Mouse (Mus musculus): Measurements from ENCODE around the gene Gm5678. TPM values are rescaled to one million over a fixed set of nuclear protein-coding genes. Genes with fewer than 3 reads are reported as not detected.
"Not testable (repeated sequence)": the region's sequence is repeated elsewhere in the genome, so short reads cannot be mapped to it uniquely, and the experiment has no call there.

Gene Gm5678
- polyA plus RNA-seq, 1 experiment from 2014 or later, result not detected

DNA sequence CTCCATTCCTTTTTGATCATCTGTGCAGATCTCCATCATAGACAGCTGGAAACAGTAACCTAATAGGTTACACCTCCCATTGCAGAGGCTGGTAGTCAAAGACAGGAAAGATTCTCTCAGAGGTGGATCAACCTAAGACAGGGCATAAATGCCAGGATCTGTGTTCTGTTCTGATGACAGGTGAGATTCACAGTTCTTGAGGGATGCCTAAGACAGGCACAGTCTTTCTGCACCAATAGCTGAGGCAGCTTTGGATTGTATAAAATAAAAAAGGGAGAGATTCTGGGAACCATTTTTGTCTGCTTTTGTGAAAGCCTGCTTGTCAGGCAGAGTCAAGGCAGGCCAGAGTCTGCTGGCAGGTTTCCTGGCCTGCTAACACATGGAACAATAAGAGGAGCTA, 40.1 kb downstream of the Gm5678 start:
- H3K9ac ChIP-seq (ENCODE audit: low read depth, low read length), result no peak overlapping the region

DNA sequence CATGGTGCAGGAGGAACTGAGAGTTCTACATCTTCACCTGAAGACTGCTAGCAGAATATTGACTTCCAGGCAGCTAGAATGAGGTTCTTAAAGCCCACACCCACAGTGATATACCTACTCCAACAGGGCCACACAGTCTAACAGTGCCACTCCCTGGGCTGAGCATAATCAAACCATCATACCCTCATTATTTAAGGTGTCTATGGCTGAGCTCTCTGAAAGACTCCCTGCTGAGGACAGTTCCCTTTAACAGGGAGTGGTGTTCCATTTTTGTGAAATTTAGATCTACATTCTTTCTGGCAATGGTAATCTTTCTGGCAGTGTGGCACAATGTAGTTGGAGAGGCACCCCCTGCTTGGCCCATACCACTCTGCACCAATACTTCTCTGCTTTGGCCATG, 41.6 kb downstream of the Gm5678 start:
- H3K27ac ChIP-seq (ENCODE audit: low read depth, low read length), result no peak overlapping the region

More for the DNA sequence above, 40.1 kb downstream of the Gm5678 start:
- TF ChIP-seq CTCF (IDR thresholded peaks at IDR 0.05; ENCODE audit: low read depth), result no peak
- H3K4me3 ChIP-seq (ENCODE audit: low read depth, low read length), result no peak overlapping the region
- no peak for ATAC-seq
- H3K4me1 ChIP-seq (replicated peaks; ENCODE audit: control insufficient read depth, insufficient read depth, low read length), result no peaks in the 10 kb centered on the region
- H3K36me3 ChIP-seq (ENCODE audit: control insufficient read depth, insufficient read depth), result no peaks in the 10 kb centered on the region
- 0 out of 2 replicates have a peak, but pooled peaks cover 4% of the 10 kb centered on the region for H3K9me3 ChIP-seq (ENCODE audit: control insufficient read depth)
- H3K4me2 ChIP-seq (replicated peaks; ENCODE audit: low read depth), result no peak overlapping the region
- no peaks in the 10 kb centered on the region for H3K27me3 ChIP-seq (replicated peaks; ENCODE audit: control insufficient read depth, insufficient read depth, low read length)
- no peak overlapping the region for H3K27ac ChIP-seq (ENCODE audit: low read depth, low read length)

DNA sequence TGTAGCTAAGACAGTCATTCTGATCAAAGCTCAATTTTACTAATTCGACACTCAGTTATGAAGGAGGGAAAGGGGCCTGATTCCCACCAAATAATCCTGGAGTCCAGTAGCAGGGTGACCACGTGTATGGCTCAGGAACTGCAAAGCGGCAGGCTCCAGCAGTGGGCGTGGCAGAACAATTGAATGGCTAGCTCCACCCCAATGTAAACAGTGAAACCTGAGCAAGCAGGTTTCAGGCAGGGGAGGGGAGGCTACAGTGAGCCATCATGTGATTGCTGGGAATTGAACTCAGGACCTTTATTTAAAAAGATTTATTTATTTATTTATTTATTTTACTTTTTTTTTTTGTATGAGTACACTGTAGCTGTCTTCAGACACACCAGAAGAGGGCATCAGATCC, 42.6 kb downstream of the Gm5678 start:
- 37% methylated on average over 4 of the region's 4 CpGs for whole genome bisulfite sequencing
- H3K36me3 ChIP-seq (ENCODE audit: control insufficient read depth, insufficient read depth); ATAC-seq: not testable (repeated sequence)

More for the DNA sequence above, 41.6 kb downstream of the Gm5678 start:
- H3K9me3 ChIP-seq (ENCODE audit: control insufficient read depth), result 0 out of 2 replicates have a peak, but pooled peaks cover 4% of the 10 kb centered on the region
- H3K4me2 ChIP-seq (replicated peaks; ENCODE audit: low read depth), result no peak overlapping the region
- no peak overlapping the region for H3K9ac ChIP-seq (ENCODE audit: low read depth, low read length)
- H3K4me1 ChIP-seq (replicated peaks; ENCODE audit: control insufficient read depth, insufficient read depth, low read length), result no peaks in the 10 kb centered on the region
- no peak for ATAC-seq
- no peak for TF ChIP-seq CTCF (IDR thresholded peaks at IDR 0.05; ENCODE audit: low read depth)
- no peak overlapping the region for H3K4me3 ChIP-seq (ENCODE audit: low read depth, low read length)
- H3K27me3 ChIP-seq (replicated peaks; ENCODE audit: control insufficient read depth, insufficient read depth, low read length), result no peaks in the 10 kb centered on the region
- H3K36me3 ChIP-seq (ENCODE audit: control insufficient read depth, insufficient read depth), result no peaks in the 10 kb centered on the region

DNA sequence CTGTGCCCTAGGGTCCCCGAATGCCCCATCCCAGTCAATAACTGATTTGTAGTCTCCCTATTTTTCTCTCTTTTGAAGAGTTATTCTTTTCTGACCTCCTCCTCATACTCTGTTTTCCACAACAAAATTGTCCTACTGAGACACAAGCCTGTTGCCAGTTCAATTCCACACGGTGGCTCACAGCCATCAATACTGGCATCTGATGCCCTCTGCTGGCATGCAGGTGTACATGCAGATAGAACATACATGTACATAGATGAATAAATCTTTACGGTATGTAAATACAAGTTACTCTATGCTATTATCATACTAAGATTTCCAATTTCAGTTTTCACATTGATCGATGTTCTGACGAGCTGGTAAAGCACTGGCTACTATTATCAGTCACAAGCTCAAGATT, 43.2 kb downstream of the Gm5678 start:
- 0 out of 2 replicates have a peak, but pooled peaks cover 4% of the 10 kb centered on the region for H3K9me3 ChIP-seq (ENCODE audit: control insufficient read depth)
- TF ChIP-seq CTCF (IDR thresholded peaks at IDR 0.05; ENCODE audit: low read depth), result peak; percentile 65
- H3K27me3 ChIP-seq (replicated peaks; ENCODE audit: control insufficient read depth, insufficient read depth, low read length), result no peaks in the 10 kb centered on the region
- no peak overlapping the region for H3K27ac ChIP-seq (ENCODE audit: low read depth, low read length)
- H3K4me3 ChIP-seq (ENCODE audit: low read depth, low read length), result no peak overlapping the region
- H3K9ac ChIP-seq (ENCODE audit: low read depth, low read length), result no peak overlapping the region
- ATAC-seq, result no peak
- no peaks in the 10 kb centered on the region for H3K36me3 ChIP-seq (ENCODE audit: control insufficient read depth, insufficient read depth)
- no peak overlapping the region for H3K4me2 ChIP-seq (replicated peaks; ENCODE audit: low read depth)
- WGBS, result 92% methylated on average over 5 of the region's 5 CpGs
- H3K4me1 ChIP-seq (replicated peaks; ENCODE audit: control insufficient read depth, insufficient read depth, low read length), result no peaks in the 10 kb centered on the region

More for the DNA sequence above, 42.6 kb downstream of the Gm5678 start:
- not testable (repeated sequence) for H3K27ac ChIP-seq (ENCODE audit: low read depth, low read length); H3K4me1 ChIP-seq (replicated peaks; ENCODE audit: control insufficient read depth, insufficient read depth, low read length); H3K4me3 ChIP-seq (ENCODE audit: low read depth, low read length); H3K9me3 ChIP-seq (ENCODE audit: control insufficient read depth); H3K27me3 ChIP-seq (replicated peaks; ENCODE audit: control insufficient read depth, insufficient read depth, low read length); H3K9ac ChIP-seq (ENCODE audit: low read depth, low read length); H3K4me2 ChIP-seq (replicated peaks; ENCODE audit: low read depth)

DNA sequence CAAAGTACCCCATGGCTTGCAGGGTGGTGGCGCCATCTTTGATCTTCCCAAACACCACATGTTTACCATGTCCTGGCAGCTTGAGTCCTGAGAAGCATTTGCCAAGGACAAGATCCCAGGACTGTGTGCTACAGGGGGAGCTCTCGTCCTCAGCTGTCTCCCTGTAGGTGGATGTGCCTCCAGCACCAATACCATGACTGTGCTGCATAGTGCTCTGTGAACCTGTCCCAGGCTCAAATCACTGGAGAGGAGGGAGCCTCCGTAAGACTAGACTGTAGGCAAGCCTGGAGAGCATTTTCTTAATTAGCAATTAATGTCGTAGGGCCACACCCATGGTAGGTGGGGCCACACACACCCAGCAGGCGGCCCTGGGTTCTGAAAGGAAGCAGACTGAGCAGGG, 48.5 kb downstream of the Gm5678 start:
- no peak overlapping the region for H3K4me3 ChIP-seq (ENCODE audit: low read depth, low read length)
- H3K4me1 ChIP-seq (replicated peaks; ENCODE audit: control insufficient read depth, insufficient read depth, low read length), result no peaks in the 10 kb centered on the region
- H3K27me3 ChIP-seq (replicated peaks; ENCODE audit: control insufficient read depth, insufficient read depth, low read length), result 0 out of 2 replicates have a peak, but pooled peaks cover 1% of the 10 kb centered on the region
- no peaks in the 10 kb centered on the region for H3K36me3 ChIP-seq (ENCODE audit: control insufficient read depth, insufficient read depth)
- no peak overlapping the region for H3K9ac ChIP-seq (ENCODE audit: low read depth, low read length)
- no peak overlapping the region for H3K27ac ChIP-seq (ENCODE audit: low read depth, low read length)
- no peaks in the 10 kb centered on the region for H3K9me3 ChIP-seq (ENCODE audit: control insufficient read depth)
- TF ChIP-seq CTCF (IDR thresholded peaks at IDR 0.05; ENCODE audit: low read depth), result no peak
- H3K4me2 ChIP-seq (replicated peaks; ENCODE audit: low read depth), result no peak overlapping the region
- WGBS, result 72% methylated on average over 5 of the region's 5 CpGs
- no peak for ATAC-seq

DNA sequence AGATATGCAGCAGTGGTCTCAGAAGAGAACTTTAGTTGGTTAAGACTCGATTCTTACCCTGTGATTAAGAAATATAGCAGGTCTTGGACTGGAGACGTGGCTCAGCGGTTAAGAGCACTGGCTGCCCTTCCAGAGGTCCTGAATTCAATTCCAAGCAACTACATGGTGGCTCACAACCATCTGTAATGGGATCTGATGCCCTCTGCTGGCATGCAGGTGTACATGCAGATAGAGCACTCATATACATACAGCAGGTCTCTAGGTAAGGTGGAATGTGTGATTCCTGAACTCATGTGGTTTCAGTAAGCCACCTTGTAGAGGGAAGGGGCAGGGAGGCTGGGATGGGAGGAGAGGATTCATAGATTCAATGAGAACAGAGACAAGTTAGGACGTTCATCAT, 50.3 kb downstream of the Gm5678 start:
- 0 out of 2 replicates have a peak, but pooled peaks cover 3% of the 10 kb centered on the region for H3K4me1 ChIP-seq (replicated peaks; ENCODE audit: control insufficient read depth, insufficient read depth, low read length)
- no peak overlapping the region for H3K4me2 ChIP-seq (replicated peaks; ENCODE audit: low read depth)
- no peak overlapping the region for H3K9ac ChIP-seq (ENCODE audit: low read depth, low read length)
- H3K27me3 ChIP-seq (replicated peaks; ENCODE audit: control insufficient read depth, insufficient read depth, low read length), result peaks cover 8% of the 10 kb centered on the region; the same call in 1 of the 2 replicates
- WGBS, result 83% methylated on average over 4 of the region's 4 CpGs
- H3K27ac ChIP-seq (ENCODE audit: low read depth, low read length), result no peak overlapping the region
- no peak overlapping the region for H3K4me3 ChIP-seq (ENCODE audit: low read depth, low read length)
- H3K9me3 ChIP-seq (ENCODE audit: control insufficient read depth), result no peaks in the 10 kb centered on the region
- no peaks in the 10 kb centered on the region for H3K36me3 ChIP-seq (ENCODE audit: control insufficient read depth, insufficient read depth)
- no peak for ATAC-seq
- TF ChIP-seq CTCF (IDR thresholded peaks at IDR 0.05; ENCODE audit: low read depth), result peak; percentile 59

DNA sequence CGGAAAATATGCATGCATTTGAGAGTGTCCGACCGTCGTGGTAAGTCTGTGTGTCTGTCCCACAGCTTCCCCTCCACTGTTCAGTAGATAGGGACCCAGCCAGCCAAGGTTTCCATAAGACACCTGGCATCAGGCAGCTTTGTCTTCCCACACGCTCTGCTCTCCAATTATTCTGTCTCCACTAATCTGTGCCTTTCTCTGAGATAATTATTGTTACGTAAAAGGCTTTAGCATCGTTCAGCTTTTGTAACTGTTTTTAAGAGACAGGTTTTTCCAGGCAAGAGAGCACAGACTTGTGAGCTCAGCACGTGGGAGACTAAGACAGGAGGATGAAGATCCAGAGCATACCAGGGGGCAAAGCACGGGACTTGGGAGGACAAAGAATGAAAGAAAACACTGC, 51.3 kb downstream of the Gm5678 start:
- H3K9ac ChIP-seq (ENCODE audit: low read depth, low read length), result no peak overlapping the region
- TF ChIP-seq CTCF (IDR thresholded peaks at IDR 0.05; ENCODE audit: low read depth), result no peak
- 0 out of 2 replicates have a peak, but pooled peaks cover 3% of the 10 kb centered on the region for H3K4me1 ChIP-seq (replicated peaks; ENCODE audit: control insufficient read depth, insufficient read depth, low read length)
- 67% methylated on average over 9 of the region's 9 CpGs for WGBS
- peaks cover 11% of the 10 kb centered on the region for H3K27me3 ChIP-seq (replicated peaks; ENCODE audit: control insufficient read depth, insufficient read depth, low read length)
- H3K4me2 ChIP-seq (replicated peaks; ENCODE audit: low read depth), result no peak overlapping the region
- no peak for ATAC-seq
- H3K4me3 ChIP-seq (ENCODE audit: low read depth, low read length), result no peak overlapping the region
- H3K27ac ChIP-seq (ENCODE audit: low read depth, low read length), result no peak overlapping the region
- no peaks in the 10 kb centered on the region for H3K36me3 ChIP-seq (ENCODE audit: control insufficient read depth, insufficient read depth)
- no peaks in the 10 kb centered on the region for H3K9me3 ChIP-seq (ENCODE audit: control insufficient read depth)

Other genes with a start within 250 kb of the Gm5678 start
- 4.3 and 5.6 TPM in 2 replicates for gene Setd4, start 24.0 kb upstream of the Gm5678 start, polyA plus RNA-seq (2015; fragmentation: Nextera tagmentation; extraction: Ambion mirVana)
- gene Cbr1, start 22.2 kb upstream of the Gm5678 start, polyA plus RNA-seq (2015; fragmentation: Nextera tagmentation; extraction: Ambion mirVana), result 395 and 423 TPM in 2 replicates
- 5.9 and 7.6 TPM in 2 replicates for gene Cbr3, start 55.1 kb downstream of the Gm5678 start, polyA plus RNA-seq (2015; fragmentation: Nextera tagmentation; extraction: Ambion mirVana)
- 17.2 and 21.2 TPM in 2 replicates for gene Dop1b, start 83.8 kb downstream of the Gm5678 start, polyA plus RNA-seq (2015; fragmentation: Nextera tagmentation; extraction: Ambion mirVana)
- 15.5 and 20.0 TPM in 2 replicates for gene Morc3, start 204.0 kb downstream of the Gm5678 start, polyA plus RNA-seq (2015; fragmentation: Nextera tagmentation; extraction: Ambion mirVana)